Mouse (Mus musculus) mammary gland, adult 2 months (tissue): ENCODE results near the gene Lhx2. TPM values are rescaled to one million over a fixed set of nuclear protein-coding genes. Genes with fewer than 3 reads are reported as not detected.

Experiments used
- polyA plus RNA-seq: library from polyadenylated mRNA; depleted of rRNA; stranded (reverse); fragments of >200 nt; gene quantifications from 2 replicates; pipeline ENCODE4 v1.2.3, GENCODE M21; 2012; ENCODE audit warnings: low replicate concordance; rRNA removed

Gene Lhx2
- 1.5 and 2.9 TPM in 2 replicates for polyA plus RNA-seq

GRCm38 (mm10) chr2:38338990-38339909, at the start of gene Lhx2:
Gene Lhx2, plus strand, starts transcription at chr2:38339281.

Other genes starting within 250 kb of the Lhx2 start
- 19.8 and 28.0 TPM in 2 replicates for gene Dennd1a, start 51.9 kb upstream of the Lhx2 start, polyA plus RNA-seq
- gene Nek6, start 172.4 kb downstream of the Lhx2 start, polyA plus RNA-seq: 27.8 and 43.2 TPM in 2 replicates